Mouse (Mus musculus) left cerebral cortex, postnatal 25 days (tissue): ENCODE measurements at regions not wholly inside any gene's neighbourhood (a gene's known extent, or its start where the extent isn't known, plus 50 kb on each side); places are given as distances from the start of the nearest gene placed in this dataset.
A peak's percentile ranks its signal among the peaks of the same experiment; 100 is the strongest.
"Not testable (repeated sequence)": the region's sequence is repeated elsewhere in the genome, so short reads cannot be mapped to it uniquely, and the experiment has no call there.

Experiments used
- DNase-seq, 2 experiments: peaks; one replicate each; pipeline ENCODE4 v3.0.0; 2022; ENCODE audit warnings: low spot score in 2 of 2, mixed read lengths in 1 of 2
- intact Hi-C: fragments of 180-260 bp; cut with DNase I; formaldehyde crosslinking; loops from one replicate; pipeline ENCODE4 v1.15.1; 2025

- intact Hi-C loops: no loop called here
- no peak for DNase-seq
Observed at GRCm38 (mm10) chr10:96188168-96188567, 51.8 kb downstream of the Gm5426 start.

- intact Hi-C loops: no loop called here
Observed at GRCm38 (mm10) chr10:96190168-96190987, 54.0 kb downstream of the Gm5426 start.

GRCm38 (mm10) chr10:96200932-96201641, 64.7 kb downstream of the Gm5426 start:
- intact Hi-C loops: no loop called here
- no peak for DNase-seq

More at GRCm38 (mm10) chr10:96190168-96190987, 54.0 kb downstream of the Gm5426 start:
- peak in 1 of 2 experiments; percentile 10 for DNase-seq

GRCm38 (mm10) chr10:96201891-96202290, 65.5 kb downstream of the Gm5426 start:
- DNase-seq: no peak
- intact Hi-C loops: no loop called here

GRCm38 (mm10) chr10:96202871-96203270, 66.5 kb downstream of the Gm5426 start:
- DNase-seq: no peak
- intact Hi-C loops: no loop called here

- intact Hi-C loops: no loop called here
- DNase-seq: no peak
Observed at GRCm38 (mm10) chr10:96204198-96204597, 67.8 kb downstream of the Gm5426 start.

- no peak for DNase-seq
- intact Hi-C loops: no loop called here
Observed at GRCm38 (mm10) chr10:96209171-96209570, 72.8 kb downstream of the Gm5426 start.

- no peak for DNase-seq
- intact Hi-C loops: loop anchor here (5.0 to 10.0 kb wide), 3 partner anchors 79 to 514 kb away; partner anchors contain the start of gene Btg1
Observed at GRCm38 (mm10) chr10:96211189-96211588, 74.8 kb downstream of the Gm5426 start.

GRCm38 (mm10) chr10:96213876-96214275, 77.5 kb downstream of the Gm5426 start:
- intact Hi-C loops: loop anchor here (1.0 to 10.0 kb wide), 6 partner anchors 82 to 1125 kb away; partner anchors contain the start of gene Btg1
- peak; percentile 90 to 97 for DNase-seq

- intact Hi-C loops: loop anchor here (1.0 to 10.0 kb wide), 6 partner anchors 82 to 1125 kb away; partner anchors contain the start of gene Btg1
- DNase-seq: no peak
Observed at GRCm38 (mm10) chr10:96214285-96214684, 77.9 kb downstream of the Gm5426 start.

- no peak for DNase-seq
- intact Hi-C loops: loop anchor here (1.0 to 10.0 kb wide), 6 partner anchors 83 to 1124 kb away; partner anchors contain the start of gene Btg1
Observed at GRCm38 (mm10) chr10:96214946-96215345, 78.5 kb downstream of the Gm5426 start.

- intact Hi-C loops: no loop called here
- no peak for DNase-seq
Observed at GRCm38 (mm10) chr10:96220731-96221130, 84.3 kb downstream of the Gm5426 start.

- no peak for DNase-seq
- intact Hi-C loops: no loop called here
Observed at GRCm38 (mm10) chr10:96230391-96230790, 94.0 kb downstream of the Gm5426 start.

GRCm38 (mm10) chr10:96231309-96231708, 94.9 kb downstream of the Gm5426 start:
- no peak for DNase-seq
- intact Hi-C loops: no loop called here

GRCm38 (mm10) chr10:96232889-96233288, 96.5 kb downstream of the Gm5426 start:
- DNase-seq: no peak
- intact Hi-C loops: no loop called here

- no peak for DNase-seq
- intact Hi-C loops: no loop called here
Observed at GRCm38 (mm10) chr10:96234564-96235412, 98.4 kb downstream of the Gm5426 start.

- intact Hi-C loops, DNase-seq: not testable (repeated sequence)
Observed at GRCm38 (mm10) chr10:96236031-96236430, 99.6 kb downstream of the Gm5426 start.

GRCm38 (mm10) chr10:96236777-96237373, 100.5 kb downstream of the Gm5426 start:
- intact Hi-C loops: no loop called here
- no peak for DNase-seq

GRCm38 (mm10) chr10:96237572-96238130, 101.2 kb downstream of the Gm5426 start:
- intact Hi-C loops: no loop called here
- no peak for DNase-seq
